Mouse (Mus musculus) kidney, postnatal 4 days (tissue): Measurements from ENCODE around the gene Zfp467.

ENCODE experiments used
- DNase-seq, 2 experiments: peaks; one replicate each; pipeline ENCODE4 v3.0.0; 2021; ENCODE audit warnings: mixed read lengths in 2 of 2

The Zfp467 gene

DNA sequence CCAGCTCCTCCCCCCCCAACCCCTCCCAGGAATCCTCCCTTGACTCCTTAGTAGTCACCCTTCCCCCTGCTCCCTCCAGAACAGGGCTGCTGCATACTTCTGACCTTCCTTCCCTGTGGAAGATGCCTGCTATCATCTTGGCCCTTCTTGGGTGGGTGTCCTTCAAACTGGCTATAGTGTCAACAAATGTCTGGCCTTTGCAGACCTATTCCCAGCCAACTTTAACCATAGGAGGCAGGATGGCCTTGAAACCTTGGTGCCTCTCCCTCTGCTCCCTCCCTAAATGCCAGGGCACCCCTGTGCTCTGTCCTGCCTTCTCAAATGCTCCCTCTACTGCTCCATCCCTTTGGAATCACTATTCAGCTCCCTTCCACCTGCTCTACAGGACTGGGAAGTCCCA, 6.0 kb downstream of the Zfp467 start:
- no peak for DNase-seq

DNA sequence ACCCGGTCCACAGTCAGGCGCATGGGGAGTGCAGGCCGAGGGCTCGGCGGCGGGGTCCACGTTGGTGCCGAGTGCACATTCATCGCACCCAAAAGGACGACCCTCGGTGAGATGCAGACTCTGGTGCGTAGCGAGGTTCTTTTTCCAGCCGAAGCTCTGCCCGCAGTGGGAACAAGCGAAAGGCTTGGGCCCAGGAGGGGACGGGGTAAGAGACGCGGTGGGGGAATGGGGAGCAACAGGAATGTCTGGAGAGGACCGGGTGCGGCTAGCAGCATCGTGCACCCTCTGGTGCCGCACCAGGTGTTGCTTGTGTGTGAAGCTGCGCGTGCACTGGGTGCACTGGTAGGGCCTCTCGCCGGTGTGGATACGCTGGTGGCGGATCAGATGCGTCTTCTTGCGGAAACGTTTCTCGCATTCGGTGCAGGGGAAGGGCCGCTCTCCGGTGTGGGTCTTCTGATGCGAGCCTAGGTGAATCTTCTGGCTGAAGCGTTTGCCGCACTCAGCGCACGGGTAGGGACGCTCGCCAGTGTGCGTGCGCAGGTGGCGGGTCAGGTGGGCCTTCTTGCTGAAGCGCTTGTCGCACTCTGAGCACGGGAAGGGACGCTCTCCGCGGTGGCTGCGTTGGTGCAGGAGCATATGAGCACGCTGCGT, 7.0 kb downstream of the Zfp467 start:
- no peak for DNase-seq

DNA sequence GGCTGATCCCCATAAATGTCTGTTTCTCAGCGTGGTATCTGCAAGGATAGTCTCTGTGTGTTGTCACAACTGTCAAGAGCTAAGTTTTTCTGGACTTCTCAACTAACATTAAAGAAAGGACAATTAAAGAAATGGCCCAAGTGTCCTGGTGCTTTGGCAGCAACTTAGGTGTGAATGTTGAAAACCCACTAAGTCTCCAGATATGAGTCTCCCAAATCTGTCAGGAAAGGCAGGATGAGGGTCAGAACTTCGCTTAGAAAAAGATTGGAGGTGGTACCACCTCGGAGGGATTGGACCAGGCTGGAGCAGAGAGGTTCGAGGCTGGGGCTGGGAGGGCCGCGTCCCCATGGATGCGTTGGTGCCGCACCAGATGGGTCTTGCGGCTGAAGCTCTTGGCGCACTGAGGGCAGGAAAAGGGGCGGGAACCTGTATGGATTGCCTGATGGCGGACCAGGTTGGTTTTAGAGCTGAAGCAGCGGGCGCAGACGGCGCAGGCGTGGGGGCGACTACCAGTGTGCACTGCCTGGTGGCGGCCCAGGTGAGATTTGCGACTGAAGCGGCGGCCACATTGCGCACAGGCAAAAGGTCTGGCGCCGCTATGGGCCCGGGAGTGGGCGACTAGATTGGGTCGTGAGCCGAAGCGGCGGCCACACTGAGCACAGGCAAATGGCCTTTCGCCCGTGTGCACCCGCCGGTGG, 7.8 kb downstream of the Zfp467 start:
- no peak for DNase-seq

DNA sequence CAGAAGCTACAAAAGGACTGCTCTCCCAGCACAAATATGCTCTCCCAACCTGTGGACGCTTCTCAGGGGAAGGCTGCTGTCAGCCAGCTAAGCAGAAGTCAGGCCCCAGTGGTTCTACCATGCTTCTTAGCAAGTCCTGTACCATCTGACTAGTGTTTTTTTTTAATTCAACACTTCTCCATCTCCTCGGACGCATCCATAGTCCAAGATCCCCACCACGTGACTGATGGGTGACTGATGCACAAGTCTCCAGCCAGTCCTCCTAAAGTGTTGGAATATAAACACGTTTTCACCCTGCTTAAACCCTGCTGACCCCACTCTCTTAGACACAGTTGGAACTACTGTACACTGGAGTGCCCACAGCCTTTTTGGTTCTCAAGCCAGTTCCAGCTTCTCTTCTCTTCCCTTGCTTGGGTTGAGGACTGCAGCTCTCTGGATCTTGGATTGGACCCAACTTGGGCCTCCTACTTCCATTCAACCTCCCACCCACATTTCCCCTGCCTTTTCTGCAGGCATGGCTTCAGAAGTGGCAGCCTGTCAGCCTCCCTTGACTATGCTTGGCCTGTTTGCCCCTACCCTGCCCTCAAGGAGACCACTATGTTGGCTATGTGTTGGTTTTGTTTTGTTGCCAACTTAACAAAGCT, 9.8 kb downstream of the Zfp467 start:
- DNase-seq = peak; percentile 16 to 36

DNA sequence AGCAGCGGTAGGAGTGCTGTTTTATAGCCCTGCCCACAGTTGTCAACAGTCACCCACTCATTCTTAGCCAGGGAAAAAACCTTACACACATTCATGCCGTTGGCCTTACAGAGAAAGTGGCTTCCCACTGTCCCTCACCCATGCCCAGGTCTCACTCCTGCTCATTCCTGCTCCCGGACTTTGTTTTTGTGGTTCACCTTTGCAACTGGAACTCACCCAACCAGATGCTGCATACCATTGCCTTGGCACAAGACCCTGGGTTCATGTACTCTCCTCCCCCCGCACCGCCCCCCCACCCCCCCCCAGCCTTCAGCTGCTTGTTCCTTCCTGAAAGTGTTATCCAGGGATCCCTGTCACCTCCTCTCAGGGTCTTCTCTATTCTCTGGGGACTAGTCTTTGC, 10.5 kb downstream of the Zfp467 start:
- DNase-seq = peak; percentile 25 to 57

DNA sequence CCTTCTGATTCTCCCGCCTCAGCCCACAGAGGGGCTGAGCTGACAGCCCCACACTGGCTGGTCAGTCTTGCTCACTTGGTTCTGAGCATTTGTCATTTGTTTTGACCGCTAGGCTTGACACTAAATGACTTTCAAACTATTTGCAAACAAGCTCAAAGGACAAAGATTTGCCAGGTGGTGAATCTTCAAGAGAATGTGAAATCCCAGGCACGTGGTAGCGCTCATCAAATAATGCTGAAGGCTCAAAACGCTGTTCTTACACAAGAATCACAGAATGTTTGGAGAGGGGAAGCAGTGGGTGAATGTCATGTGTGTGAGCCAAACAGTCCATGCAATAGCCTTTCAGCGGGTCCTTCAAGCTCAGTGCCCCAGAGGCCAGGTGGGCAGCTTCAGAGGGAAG, 11.0 kb downstream of the Zfp467 start:
- DNase-seq = no peak

DNA sequence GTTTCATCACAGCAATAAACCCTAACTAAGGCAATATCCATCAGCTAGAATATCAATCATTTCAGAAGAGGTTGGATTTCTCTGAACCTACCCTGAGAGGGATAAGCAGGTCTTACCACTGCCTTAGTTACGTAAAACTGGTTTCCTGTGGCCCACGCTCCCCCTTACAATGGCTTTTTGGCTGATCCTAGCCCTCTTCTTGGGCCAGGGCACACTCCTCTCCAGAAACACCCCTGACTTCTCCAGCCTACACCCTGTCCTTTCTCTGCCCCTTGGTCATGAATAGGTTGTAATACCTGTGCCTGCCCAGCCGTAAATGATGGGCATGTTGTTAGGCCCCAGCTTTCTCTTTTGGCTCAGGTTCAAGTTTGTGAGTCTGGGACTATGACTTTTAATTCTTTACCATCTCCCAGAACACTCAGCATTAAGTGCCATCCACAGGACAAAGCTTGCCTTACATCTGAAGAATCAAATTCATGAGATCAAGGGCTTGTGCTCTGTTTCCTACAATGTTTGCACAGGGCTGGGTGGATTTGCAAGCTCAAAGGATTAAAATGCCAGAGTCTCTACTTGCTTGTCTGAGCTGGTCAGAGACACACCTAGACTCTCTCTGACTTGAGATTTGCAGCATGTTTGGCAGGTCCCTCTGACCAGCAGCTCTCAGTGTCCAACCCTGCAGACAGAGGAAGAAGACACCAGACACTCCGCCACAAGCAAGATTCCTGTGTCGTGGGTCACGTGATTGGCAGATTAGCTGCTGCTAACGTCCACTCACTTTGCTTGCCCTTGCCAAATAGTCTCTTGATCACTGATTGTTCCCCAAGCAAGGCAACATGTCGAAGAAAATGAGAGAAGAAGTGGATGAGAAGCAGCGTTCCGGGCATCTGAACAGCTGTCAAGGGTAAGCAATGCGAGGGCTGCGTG, 12.5 kb downstream of the Zfp467 start:
- DNase-seq = peak in 1 of 2 experiments; percentile 32

DNA sequence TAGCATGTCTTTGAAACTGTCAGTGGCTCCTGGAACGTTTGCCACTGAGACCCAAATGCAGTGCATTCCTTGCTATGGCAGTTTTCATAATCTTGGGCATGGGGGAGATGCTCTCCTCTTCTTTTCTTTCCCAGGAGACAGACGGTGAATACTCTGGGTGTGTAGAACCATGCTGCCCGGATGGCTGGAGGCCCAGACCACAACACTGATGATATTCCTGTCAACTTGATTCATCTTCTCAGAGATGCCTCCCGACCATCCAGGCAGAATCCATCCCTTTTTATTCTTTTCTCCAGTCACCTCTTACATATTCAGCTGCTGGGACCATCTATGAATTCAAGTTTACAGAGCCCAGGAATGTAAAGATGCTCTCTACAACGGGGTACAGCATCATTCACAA, 14.9 kb downstream of the Zfp467 start:
- DNase-seq = no peak

DNA sequence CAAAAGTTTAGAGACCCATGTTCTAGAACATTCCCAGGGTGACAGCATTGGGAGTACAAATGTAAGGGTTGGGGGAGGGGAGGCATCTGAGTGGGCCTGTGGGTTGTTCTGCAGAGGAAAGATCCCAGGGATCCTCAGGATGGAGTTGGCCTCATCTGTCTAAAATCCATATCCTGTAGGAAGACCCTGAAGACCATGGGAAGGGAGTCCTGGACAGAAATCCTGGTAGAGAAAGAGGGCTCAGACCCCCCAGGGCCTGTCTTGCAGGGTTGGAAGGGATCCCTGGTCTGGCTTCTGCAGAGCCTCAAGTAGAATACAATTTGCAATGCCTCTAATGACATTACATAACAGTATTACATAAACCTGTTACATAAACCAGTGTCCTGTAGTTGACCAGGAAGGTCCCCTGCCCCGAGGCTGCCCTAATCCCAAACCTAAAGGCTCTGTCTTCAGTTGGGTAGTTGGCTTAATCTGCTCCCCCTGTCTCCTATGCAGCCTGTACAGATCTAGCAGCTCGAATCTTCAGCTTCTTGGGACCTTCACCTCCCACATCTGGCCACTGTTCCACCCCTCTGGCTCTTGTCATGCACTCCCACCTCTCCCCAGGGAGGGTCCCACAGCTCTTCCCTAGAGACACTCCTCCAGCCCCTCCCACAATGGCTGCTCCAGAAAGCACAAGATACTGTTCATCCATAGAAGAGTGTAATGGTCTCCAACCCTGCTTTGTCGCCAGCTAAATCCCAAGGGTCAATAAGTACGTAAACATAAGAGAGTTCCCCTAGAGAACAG, 16.7 kb downstream of the Zfp467 start:
- peak; percentile 32 to 50 for DNase-seq

DNA sequence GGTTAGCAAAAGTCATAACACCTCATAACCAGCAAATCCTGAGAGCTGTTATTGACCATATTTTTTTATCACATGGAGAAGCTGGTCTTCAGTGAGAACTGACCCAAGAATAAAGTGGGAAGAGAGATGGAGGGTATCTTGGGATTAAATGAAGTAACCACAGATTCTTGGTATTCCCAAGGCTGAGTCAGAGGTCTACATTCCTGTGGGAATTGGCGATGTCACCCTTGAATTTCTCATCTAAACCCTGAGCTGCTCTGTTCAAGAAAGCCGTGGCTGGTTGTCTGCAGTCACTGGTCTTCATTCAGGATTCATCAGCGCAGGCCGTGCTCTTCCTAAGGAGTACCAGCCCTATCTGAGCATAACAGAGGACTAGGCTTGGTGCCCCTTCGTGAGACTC, 18.7 kb downstream of the Zfp467 start:
- DNase-seq = no peak

DNA sequence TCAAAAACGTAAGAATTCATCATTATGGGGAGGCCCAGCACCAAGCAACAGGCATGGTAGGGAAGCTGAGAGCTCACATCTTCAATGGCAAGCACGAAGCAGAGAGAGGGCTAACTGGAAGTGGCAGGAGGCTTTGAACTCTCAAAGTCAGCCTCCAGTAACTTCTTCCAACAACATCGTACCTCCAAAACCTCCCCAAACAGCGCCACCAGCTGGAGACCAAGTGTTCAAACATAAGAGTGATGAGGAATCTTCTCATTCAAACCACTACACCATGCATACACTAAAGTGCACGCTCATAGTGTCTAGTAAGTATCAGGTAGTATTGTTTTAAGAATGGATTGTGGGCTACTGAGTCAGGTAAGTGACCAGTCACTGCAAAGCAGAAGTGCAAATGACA, 21.6 kb downstream of the Zfp467 start:
- DNase-seq = no peak

DNA sequence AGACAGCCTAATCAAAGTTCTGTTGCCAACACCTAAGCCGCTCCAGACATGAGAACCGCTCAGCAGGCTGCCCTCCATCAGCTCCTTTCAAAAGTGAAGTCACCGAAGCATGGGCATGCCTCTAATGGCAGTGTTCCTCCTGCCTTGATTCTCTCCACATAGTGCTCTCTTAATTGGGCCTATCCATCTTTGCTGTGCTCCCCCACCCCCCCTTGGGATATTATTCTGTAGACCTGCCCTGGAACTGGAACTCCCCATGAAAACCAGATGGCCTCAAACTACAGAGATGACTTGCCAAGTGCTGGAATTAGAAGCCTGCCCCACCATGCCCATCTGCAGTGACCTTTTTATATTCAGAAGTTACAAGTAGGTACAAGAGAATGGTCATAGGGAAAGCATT, 22.3 kb downstream of the Zfp467 start:
- DNase-seq = no peak

DNA sequence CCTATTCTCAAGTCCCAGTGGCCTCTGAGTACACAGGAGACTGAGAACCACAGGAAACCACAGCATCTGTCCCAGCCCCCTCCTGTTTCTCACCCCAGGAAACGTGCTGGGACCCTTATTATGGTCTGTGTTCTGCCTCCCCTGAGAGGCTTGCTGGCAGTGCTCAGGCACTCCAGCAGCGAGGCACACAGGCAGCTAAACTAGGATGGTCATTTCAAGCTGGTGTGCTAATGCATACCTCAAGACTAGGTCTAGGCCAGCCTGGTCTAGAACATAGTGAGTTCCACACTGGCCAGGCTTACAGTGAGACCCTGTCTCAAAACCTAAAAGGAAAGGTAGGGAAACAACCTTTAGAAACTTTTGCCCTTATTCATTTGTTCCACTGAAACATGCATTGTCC, 25.0 kb downstream of the Zfp467 start:
- no peak for DNase-seq

DNA sequence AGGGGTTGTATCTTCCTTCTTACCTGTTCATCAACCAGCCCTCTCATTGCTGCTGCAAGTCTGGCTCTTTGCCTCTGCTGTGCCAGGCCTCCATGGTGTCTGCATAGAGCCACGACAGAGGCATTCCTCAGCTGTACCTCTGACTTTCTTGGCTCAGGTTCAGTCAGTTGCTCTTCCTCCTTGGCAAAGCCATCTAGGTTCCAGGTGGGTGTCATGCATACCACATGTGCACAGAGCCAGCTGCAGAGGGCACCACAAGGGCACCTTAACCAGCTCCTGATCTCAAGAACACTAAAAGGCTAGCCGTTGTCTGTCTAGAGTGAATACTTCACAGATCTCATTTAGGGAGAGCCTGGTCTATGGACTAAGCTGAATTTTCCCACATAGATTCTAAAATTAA, 29.1 kb downstream of the Zfp467 start:
- DNase-seq = no peak

DNA sequence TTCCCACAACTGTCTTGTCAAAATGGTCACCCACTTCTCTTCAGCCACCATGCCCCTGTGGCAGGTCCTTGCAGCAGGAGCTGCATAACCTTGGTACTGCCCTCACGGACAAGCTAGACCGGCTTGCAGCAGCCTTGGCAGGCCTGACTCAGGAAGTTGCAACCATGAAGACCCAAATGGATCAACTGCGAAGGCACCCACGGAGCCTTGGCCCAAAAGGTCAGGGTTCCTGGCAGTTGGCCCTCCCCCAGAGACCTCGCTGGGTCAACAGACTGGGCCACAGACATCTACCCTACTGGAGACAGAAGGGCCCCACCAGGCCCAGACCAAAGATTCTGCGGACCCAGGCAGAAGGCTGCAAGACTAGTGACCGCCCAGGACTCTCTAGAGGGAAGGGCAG, 30.0 kb downstream of the Zfp467 start:
- DNase-seq = no peak

DNA sequence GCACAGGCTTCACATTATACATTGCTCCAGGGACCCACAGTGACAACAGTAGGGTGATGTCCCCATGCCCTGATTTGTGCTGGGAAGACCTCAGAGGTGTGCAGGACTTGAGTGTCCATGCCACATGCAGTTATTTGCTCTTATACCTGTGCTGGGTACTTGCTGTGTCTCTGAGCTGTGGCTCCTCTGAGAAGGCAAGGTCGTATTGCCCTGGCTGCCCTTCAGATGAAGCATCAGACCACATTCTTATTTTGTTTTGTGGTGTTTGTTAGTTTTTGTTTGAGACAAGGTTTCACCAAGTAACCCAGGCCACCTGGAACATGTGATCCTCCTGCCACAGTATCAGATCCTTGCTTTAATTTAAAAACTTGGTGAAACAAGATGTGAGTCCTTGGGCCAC, 30.7 kb downstream of the Zfp467 start:
- DNase-seq = no peak

DNA sequence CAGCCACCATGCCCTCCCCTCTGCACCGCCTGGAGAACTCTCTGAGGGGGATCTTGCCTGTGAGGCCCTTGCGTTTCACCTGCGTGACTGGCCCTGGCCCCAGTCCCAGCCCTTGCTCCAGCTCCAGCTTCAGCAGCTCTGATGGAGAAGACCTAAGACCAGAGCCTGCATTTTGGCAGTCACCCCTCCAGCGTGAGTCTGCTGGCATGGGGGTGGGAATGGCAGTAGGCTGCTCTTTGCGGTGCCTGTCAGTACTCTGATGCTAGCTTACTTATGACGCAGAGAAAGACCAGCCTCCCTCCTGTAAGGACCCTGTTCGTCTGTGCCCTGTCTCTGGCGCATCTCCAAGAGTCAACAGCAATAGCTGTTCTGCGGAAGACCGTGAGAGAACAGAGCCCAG, 32.5 kb downstream of the Zfp467 start:
- no peak for DNase-seq

DNA sequence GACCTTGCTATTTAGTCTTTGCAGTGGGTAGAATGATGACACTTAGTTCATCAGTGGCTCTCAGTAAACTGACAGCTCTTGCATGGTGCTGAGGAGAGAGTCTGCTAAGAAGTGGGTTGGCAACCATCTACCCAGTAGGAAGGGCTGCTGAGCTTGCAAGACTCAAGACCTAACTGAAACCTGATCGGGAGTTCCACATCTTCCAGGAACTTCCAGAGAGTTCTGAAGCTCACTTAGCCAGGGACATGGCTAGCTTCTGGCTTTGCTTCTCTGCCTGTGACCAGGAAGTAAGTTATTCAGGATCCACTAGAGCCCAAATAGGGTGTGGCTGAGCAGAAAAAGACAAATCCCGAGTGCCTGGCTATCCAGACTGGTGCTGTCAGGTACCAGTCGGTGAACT, 33.0 kb downstream of the Zfp467 start:
- no peak for DNase-seq

DNA sequence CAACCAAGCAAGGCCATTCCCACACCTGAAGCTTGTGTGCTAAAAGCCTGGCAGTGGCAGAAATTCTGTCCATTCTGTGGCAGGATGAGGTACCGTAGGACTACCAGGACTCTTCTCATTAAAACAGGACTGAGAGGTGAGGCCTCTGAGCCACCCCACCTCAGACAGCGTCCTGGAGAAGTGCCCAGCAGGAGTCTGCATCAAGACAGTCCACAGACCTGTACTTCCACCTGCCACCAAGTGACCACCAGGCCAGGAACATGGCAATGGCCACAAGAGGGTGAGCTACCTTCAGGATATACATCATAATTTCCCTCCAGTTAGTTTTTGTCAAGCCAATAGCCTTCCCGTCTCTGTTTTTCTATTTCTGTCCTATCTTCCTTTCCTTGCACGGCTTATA, 33.5 kb downstream of the Zfp467 start:
- DNase-seq = no peak

DNA sequence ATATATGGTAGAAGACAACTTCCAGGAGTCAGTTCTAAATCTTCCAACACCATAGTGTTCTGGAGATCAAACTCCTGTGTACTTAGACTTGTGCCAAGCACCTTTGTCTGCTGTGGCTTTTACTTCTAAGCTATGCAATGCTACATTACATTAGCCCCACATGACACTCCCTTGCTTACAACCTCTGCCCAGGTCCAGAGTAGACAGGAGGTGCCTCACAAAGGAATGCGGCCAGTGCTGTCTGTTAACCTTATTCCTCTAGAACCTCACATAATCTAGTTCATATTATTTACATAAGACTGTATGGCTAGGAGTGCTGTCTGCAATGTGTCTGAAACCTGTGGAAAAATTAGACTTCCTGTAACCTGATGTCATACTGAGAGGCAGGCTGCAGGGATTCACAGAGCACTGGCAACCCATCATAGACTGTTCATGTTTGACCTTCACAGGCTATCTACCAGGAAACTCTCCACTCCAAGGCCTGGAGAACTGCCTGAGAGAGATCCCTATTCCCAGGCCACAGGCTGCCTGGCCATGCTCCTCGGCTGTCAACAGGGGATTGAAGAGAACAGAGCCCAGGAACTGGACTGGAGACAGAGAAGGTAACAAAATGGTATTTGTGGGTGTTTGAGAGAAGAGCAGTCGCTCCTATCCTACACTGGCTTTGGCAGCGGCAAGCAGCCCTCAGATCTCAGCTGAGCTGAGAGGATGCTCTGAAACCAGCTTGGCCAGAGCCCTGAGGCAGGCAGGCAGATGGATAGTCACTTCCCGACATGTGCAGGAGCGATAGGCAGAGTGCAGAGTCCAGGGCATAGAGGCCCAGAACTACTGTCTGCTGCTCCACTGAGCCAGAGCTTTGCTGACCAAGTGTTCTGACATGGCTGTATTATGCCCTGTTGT, 34.2 kb downstream of the Zfp467 start:
- peak in 1 of 2 experiments; percentile 11 for DNase-seq

DNA sequence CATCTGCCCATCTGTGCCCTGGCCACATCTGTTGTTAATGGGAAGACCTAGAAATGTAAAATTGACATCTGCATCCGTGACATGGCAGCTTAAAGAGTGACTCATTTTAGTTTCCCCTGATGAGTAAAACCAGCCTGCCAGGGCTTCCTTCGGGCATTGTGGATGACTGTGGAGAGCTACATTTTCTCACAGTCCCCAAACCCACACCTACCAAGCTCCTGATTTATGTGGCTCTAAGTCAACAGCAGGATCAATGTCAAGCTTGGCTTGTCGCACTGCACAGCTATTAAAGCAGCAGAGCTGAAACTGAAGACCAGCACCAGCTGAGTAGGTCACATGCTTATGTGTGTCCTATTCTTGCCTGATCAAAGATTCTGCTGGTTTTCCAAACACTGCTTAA, 35.1 kb downstream of the Zfp467 start:
- DNase-seq = peak in 1 of 2 experiments; percentile 7
